Mouse (Mus musculus): Measurements from ENCODE around the gene Mfsd12. TPM values are rescaled to one million over a fixed set of nuclear protein-coding genes. Genes with fewer than 3 reads are reported as not detected.

Mfsd12 gene
- polyA plus RNA-seq, 1 experiment: 8.2 TPM

DNA sequence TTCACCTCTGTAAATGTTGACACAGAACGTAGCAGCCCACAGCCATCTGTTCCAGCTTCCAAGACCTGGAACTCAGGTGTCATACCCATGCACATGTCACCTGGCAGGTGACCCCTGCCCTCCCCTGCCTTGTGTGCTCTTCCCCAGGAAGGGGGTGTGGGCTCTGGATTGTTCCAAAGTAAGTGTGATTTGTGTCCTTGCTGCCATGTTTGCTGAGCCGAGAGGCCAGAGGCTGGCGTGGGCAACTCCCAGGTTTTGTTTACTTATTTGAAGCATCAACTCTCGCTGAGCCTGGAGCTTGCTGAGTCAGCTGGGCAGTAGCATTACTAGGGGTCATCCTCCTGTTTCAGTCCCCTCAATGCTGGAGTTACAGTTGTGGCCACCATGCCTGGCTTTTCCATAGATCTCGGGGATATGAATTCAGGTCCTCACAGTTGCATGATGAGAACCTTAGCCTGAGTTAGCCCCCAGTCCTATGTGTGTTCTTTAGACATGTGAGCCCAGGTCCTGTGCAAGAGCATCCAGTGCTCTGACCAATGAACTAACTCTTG lies 31.3 kb downstream of the Mfsd12 start, which contains the start of gene Gm48552:
Gene Gm48552 (plus strand): TSS at position 501 of the 551 bp plus-strand sequence.
- H3K4me3 ChIP-seq (ENCODE audit: insufficient read depth, poor library complexity, severe bottlenecking): no peak within 1 kb of the TSS
- H3K79me3 ChIP-seq (ENCODE audit: low read depth): peaks cover 25% of the 10 kb centered on the region
- peaks cover 34% of the 10 kb centered on the region for H3K36me3 ChIP-seq (ENCODE audit: control insufficient read depth, insufficient read depth)
- H3ac ChIP-seq (ENCODE audit: control insufficient read depth, insufficient read length, low read depth): no peak within 1 kb of the TSS
- H3K79me2 ChIP-seq (ENCODE audit: control insufficient read depth, insufficient read depth): peaks cover 33% of the 10 kb centered on the region
- TF ChIP-seq MYOD1 (IDR thresholded peaks at IDR 0.05; ENCODE audit: control insufficient read depth, insufficient read length, low read depth): no peak
- TF ChIP-seq CTCF (IDR thresholded peaks at IDR 0.05; ENCODE audit: control insufficient read depth, insufficient read depth, insufficient read length): no peak
- TF ChIP-seq CEBPB (IDR thresholded peaks at IDR 0.05; ENCODE audit: low read depth): no peak
- no peak for TF ChIP-seq MYOG (IDR thresholded peaks at IDR 0.05; ENCODE audit: control insufficient read depth, extremely low read depth, insufficient read length)
- TF ChIP-seq FOSL1 (IDR thresholded peaks at IDR 0.05; ENCODE audit: insufficient read depth, low read length, poor library complexity, severe bottlenecking): no peak
- no peak for TF ChIP-seq USF1 (IDR thresholded peaks at IDR 0.05; ENCODE audit: low read depth)
- no peak for TF ChIP-seq MAX (IDR thresholded peaks at IDR 0.05)
- H3K27me3 ChIP-seq (ENCODE audit: control insufficient read depth, insufficient read depth, insufficient read length): no peaks in the 10 kb centered on the region

DNA sequence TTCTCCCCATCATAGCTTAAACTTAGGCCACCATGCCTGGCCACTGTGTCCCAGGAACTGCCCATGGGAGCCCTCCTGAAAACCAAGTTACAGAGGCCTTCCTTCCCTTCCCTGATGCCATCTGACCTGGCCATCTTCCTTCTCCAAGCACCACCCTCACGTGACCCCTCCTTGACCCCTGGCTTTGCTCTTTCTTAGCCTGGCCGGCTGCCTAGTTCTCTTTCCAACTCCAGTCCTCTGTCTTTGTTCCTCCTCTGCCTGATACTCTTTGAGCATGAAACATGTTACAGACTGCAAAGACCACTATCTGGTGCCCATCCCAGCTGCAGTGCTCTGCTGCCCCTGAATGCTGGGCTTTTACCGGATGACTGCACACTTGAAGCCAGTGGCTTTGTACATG lies 32.1 kb downstream of the Mfsd12 start:
- H3K4me3 ChIP-seq (ENCODE audit: insufficient read depth, poor library complexity, severe bottlenecking): no peak overlapping the region
- no peak overlapping the region for H3ac ChIP-seq (ENCODE audit: control insufficient read depth, insufficient read length, low read depth)
- peaks cover 24% of the 10 kb centered on the region for H3K79me3 ChIP-seq (ENCODE audit: low read depth)
- peaks cover 32% of the 10 kb centered on the region for H3K79me2 ChIP-seq (ENCODE audit: control insufficient read depth, insufficient read depth)
- no peaks in the 10 kb centered on the region for H3K27me3 ChIP-seq (ENCODE audit: control insufficient read depth, insufficient read depth, insufficient read length)
- TF ChIP-seq CTCF (IDR thresholded peaks at IDR 0.05; ENCODE audit: control insufficient read depth, insufficient read depth, insufficient read length) (no peak), MYOG (IDR thresholded peaks at IDR 0.05; ENCODE audit: control insufficient read depth, extremely low read depth, insufficient read length) (no peak), USF1 (IDR thresholded peaks at IDR 0.05; ENCODE audit: low read depth) (peak; percentile 54), MYOD1 (IDR thresholded peaks at IDR 0.05; ENCODE audit: control insufficient read depth, insufficient read length, low read depth) (no peak), FOSL1 (IDR thresholded peaks at IDR 0.05; ENCODE audit: insufficient read depth, low read length, poor library complexity, severe bottlenecking) (no peak)
- peaks cover 34% of the 10 kb centered on the region for H3K36me3 ChIP-seq (ENCODE audit: control insufficient read depth, insufficient read depth)

DNA sequence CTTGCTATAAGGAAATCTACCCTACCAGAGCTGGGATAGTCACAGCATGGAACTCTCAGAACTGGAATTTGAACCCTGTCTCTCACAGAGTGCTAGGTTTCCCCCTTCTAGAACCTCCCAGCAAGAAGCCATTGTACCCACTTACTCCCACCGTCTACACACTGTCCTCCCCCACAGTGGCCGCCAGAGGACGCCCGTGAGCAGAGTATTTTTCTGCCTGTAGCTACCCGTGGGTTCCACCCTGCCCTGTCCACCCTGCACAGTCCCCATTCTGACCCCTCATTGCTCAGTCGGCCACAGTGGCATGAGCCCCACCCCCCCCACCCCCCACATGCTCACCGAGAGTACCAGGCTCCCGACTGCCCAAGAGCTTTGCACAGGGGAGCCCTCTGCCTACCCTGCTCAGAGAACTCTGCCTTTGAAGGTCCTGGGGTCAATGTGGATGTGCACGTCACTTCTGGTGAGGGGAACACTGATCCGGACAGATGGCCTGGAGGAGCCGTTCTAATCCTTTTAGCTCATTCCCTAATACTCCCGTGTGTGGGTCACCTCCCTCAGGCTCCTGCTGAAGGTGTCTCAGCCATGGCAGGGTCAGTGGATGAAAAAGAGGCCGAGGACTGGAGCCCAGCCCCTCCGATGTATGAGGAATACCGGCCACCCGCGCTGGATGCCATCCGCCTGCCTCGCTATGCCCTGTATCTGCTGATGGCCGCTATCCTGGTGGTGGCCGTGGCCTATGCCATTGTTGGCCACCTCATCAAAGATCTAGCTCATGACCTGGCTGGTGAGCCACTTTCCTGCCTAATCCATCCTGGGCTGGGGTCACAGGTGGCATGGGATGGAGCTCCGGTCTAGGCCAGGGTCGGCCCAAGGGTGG lies 32.7 kb downstream of the Mfsd12 start:
- TF ChIP-seq MYOG (IDR thresholded peaks at IDR 0.05; ENCODE audit: control insufficient read depth, extremely low read depth, insufficient read length) (no peak), USF1 (IDR thresholded peaks at IDR 0.05; ENCODE audit: low read depth) (no peak), CTCF (IDR thresholded peaks at IDR 0.05; ENCODE audit: control insufficient read depth, insufficient read depth, insufficient read length) (peak; percentile 95)
- Histone ChIP-seq H3K79me3 (ENCODE audit: low read depth) (peaks cover 17% of the 10 kb centered on the region), H3K4me3 (ENCODE audit: insufficient read depth, poor library complexity, severe bottlenecking) (no peak overlapping the region), H3K79me2 (ENCODE audit: control insufficient read depth, insufficient read depth) (peaks cover 25% of the 10 kb centered on the region), H3K36me3 (ENCODE audit: control insufficient read depth, insufficient read depth) (peaks cover 34% of the 10 kb centered on the region), H3ac (ENCODE audit: control insufficient read depth, insufficient read length, low read depth) (no peak overlapping the region), H3K27me3 (ENCODE audit: control insufficient read depth, insufficient read depth, insufficient read length) (no peaks in the 10 kb centered on the region)

DNA sequence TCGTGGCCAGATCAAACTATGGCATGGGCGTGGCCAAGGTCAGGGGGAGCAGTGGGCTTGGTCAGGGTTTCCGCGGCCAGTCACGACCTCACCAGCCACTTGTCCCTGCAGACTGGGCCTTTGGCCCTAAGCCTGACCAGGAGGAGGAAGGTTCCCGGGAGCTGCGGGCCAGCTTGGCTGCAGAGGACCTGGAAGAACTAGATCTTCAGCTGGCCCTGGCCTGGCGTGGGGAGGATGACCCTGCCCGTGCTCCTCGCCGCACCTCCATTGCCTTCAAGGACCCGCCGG lies 33.3 kb downstream of the Mfsd12 start:
- Histone ChIP-seq H3K79me2 (ENCODE audit: control insufficient read depth, insufficient read depth) (peaks cover 19% of the 10 kb centered on the region), H3ac (ENCODE audit: control insufficient read depth, insufficient read length, low read depth) (no peak overlapping the region), H3K27me3 (ENCODE audit: control insufficient read depth, insufficient read depth, insufficient read length) (no peaks in the 10 kb centered on the region), H3K4me3 (ENCODE audit: insufficient read depth, poor library complexity, severe bottlenecking) (no peak overlapping the region), H3K36me3 (ENCODE audit: control insufficient read depth, insufficient read depth) (peaks cover 34% of the 10 kb centered on the region), H3K79me3 (ENCODE audit: low read depth) (peaks cover 11% of the 10 kb centered on the region)
- TF ChIP-seq CTCF (IDR thresholded peaks at IDR 0.05; ENCODE audit: control insufficient read depth, insufficient read depth, insufficient read length) (no peak), FOSL1 (IDR thresholded peaks at IDR 0.05; ENCODE audit: insufficient read depth, low read length, poor library complexity, severe bottlenecking) (no peak), MAX (IDR thresholded peaks at IDR 0.05) (no peak), MYOD1 (IDR thresholded peaks at IDR 0.05; ENCODE audit: control insufficient read depth, insufficient read length, low read depth) (no peak), MYOG (IDR thresholded peaks at IDR 0.05; ENCODE audit: control insufficient read depth, extremely low read depth, insufficient read length) (no peak), USF1 (IDR thresholded peaks at IDR 0.05; ENCODE audit: low read depth) (no peak), CEBPB (IDR thresholded peaks at IDR 0.05; ENCODE audit: low read depth) (no peak)

GRCm38 (mm10) chr10:81392270-81392669 lies 35.0 kb downstream of the Mfsd12 start:
- TF ChIP-seq MYOD1 (IDR thresholded peaks at IDR 0.05; ENCODE audit: control insufficient read depth, insufficient read length, low read depth) (no peak), CEBPB (IDR thresholded peaks at IDR 0.05; ENCODE audit: low read depth) (no peak), USF1 (IDR thresholded peaks at IDR 0.05; ENCODE audit: low read depth) (no peak), CTCF (IDR thresholded peaks at IDR 0.05; ENCODE audit: control insufficient read depth, insufficient read depth, insufficient read length) (no peak), MYOG (IDR thresholded peaks at IDR 0.05; ENCODE audit: control insufficient read depth, extremely low read depth, insufficient read length) (no peak), MAX (IDR thresholded peaks at IDR 0.05) (no peak), FOSL1 (IDR thresholded peaks at IDR 0.05; ENCODE audit: insufficient read depth, low read length, poor library complexity, severe bottlenecking) (no peak)
- peaks cover 35% of the 10 kb centered on the region for H3K36me3 ChIP-seq (ENCODE audit: control insufficient read depth, insufficient read depth)
- no peaks in the 10 kb centered on the region for H3K79me3 ChIP-seq (ENCODE audit: low read depth)
- H3ac ChIP-seq (ENCODE audit: control insufficient read depth, insufficient read length, low read depth): no peak overlapping the region
- no peak overlapping the region for H3K4me3 ChIP-seq (ENCODE audit: insufficient read depth, poor library complexity, severe bottlenecking)
- peaks cover 3% of the 10 kb centered on the region for H3K79me2 ChIP-seq (ENCODE audit: control insufficient read depth, insufficient read depth)
- H3K27me3 ChIP-seq (ENCODE audit: control insufficient read depth, insufficient read depth, insufficient read length): no peaks in the 10 kb centered on the region

Data from C2C12 (cell line).